22 mouse cellular contexts compared by ENCODE assay signal in genomic region chr19:40888887-40889286, GRCm38 (mm10). TPM values are rescaled to one million over a fixed set of nuclear protein-coding genes. Genes with fewer than 3 reads are reported as not detected.
DNase-seq lines count a peak whose midpoint lies in the region; ATAC-seq lines count a peak whose summit lies in the region.
"Had no signal": no experiment of that assay in that cellular context is flagged by ENCODE, and none has a peak within 500 bp of the region (broad histone marks: within the 10 kb centered on the region; RNA-seq: fewer than 3 reads in every experiment).

No protein-coding gene starts in this region.

- peak; percentile 73 for ATAC-seq in common myeloid progenitor, adult 5-6 weeks (replicated peaks; ENCODE audit: low read depth, poor library complexity, severe bottlenecking)
- ATAC-seq in megakaryocyte, adult 5-6 weeks (ENCODE audit: poor library complexity, severe bottlenecking), result peak; percentile 98
- ATAC-seq in neutrophil, adult 5-6 weeks (ENCODE audit: extremely low read depth, insufficient number of reproducible peaks, low FRiP score, poor library complexity, severe bottlenecking), result peak; percentile 39; the same call in 1 of the 2 replicates
- ATAC-seq: activated CD4-positive, CD25-positive, alpha-beta regulatory T cell, adult 4 months; CD4-positive, CD25-positive, alpha-beta regulatory T cell, adult 4 months; forebrain, embryonic 14.5 days; forebrain, embryonic 16.5 days; Patski had no signal

- DNase-seq in 416B (ENCODE audit: low read depth), result peak; percentile 68
- DNase-seq in urinary bladder, postnatal 14 days (ENCODE audit: low spot score), result no peak
- DNase-seq in thymus, postnatal 25 days, result no peak
- no peak for DNase-seq in gastrocnemius, postnatal 25 days
- DNase-seq: adrenal gland, adult 8-10 months; adrenal gland, postnatal 14 days; adrenal gland, postnatal 36 days; B cell, adult 2 months; cerebellum, adult 11-12 months; cerebellum, adult 2 months; cerebellum, adult 9-10 months; cerebellum, postnatal 10 days; cerebellum, postnatal 25 days; embryo, embryonic 11 days had no signal

RNA-seq across cellular contexts. Expression of gene Zfp518a, which starts 5.6 kb away (rescaled TPM):
- 36.4 and 39.2 TPM in 2 replicates for total RNA-seq in common myeloid progenitor, adult 5-6 weeks (2017)
- total RNA-seq in megakaryocyte, adult 5-6 weeks (2015), result 21.4 and 30.3 TPM in 2 replicates
- total RNA-seq in megakaryocyte, adult 5-6 weeks (2017), result 24.7 and 31.4 TPM in 2 replicates
- 35.4 and 40.0 TPM in 2 replicates for total RNA-seq in neutrophil, adult 5-6 weeks (2017)
- total RNA-seq in gastrocnemius, postnatal 25 days (2021), result 1 to 10 TPM; 3.1 to 3.8 TPM

RNA-seq across cellular contexts. Expression of gene Ccnj, which starts 57.8 kb away (rescaled TPM):
- total RNA-seq in common myeloid progenitor, adult 5-6 weeks (2017), result 6.4 and 7.4 TPM in 2 replicates
- total RNA-seq in megakaryocyte, adult 5-6 weeks (2015), result 1.7 and 3.6 TPM in 2 replicates
- 3.8 and 7.4 TPM in 2 replicates for total RNA-seq in megakaryocyte, adult 5-6 weeks (2017)
- 16.5 and 18.3 TPM in 2 replicates for total RNA-seq in neutrophil, adult 5-6 weeks (2017)
- total RNA-seq in gastrocnemius, postnatal 25 days (2021), result 1 to 10 TPM; 2.9 to 3.5 TPM

Comparison
In these comparisons a context has a peak if more than half of its experiments do, and no peak if none do; other contexts are left out.
1. ATAC-seq: peak in every context shown above with its lines; median percentile 98 in megakaryocyte, adult 5-6 weeks; 73 in common myeloid progenitor, adult 5-6 weeks; 39 in neutrophil, adult 5-6 weeks.